Mouse (Mus musculus): ENCODE data around the gene Atp8b4.
"Not testable (repeated sequence)": the region's sequence is repeated elsewhere in the genome, so short reads cannot be mapped to it uniquely, and the experiment has no call there.

Gene Atp8b4

GRCm38 (mm10) chr2:126495832-126496695 is 4.4 kb downstream of the Atp8b4 start:
- no peak for DNase-seq

- DNase-seq: no peak
These were observed 5.2 kb downstream of the Atp8b4 start for GRCm38 (mm10) chr2:126495230-126495629.

GRCm38 (mm10) chr2:126493306-126493705 is 7.2 kb downstream of the Atp8b4 start:
- no peak for DNase-seq

GRCm38 (mm10) chr2:126492713-126493112 is 7.8 kb downstream of the Atp8b4 start:
- DNase-seq: no peak

GRCm38 (mm10) chr2:126491446-126491845 is 9.0 kb downstream of the Atp8b4 start:
- DNase-seq: no peak

- DNase-seq: no peak
These were observed 9.9 kb downstream of the Atp8b4 start for GRCm38 (mm10) chr2:126490573-126490972.

- no peak for DNase-seq
These were observed 15.0 kb downstream of the Atp8b4 start for GRCm38 (mm10) chr2:126485262-126486017.

- no peak for DNase-seq
These were observed 17.1 kb downstream of the Atp8b4 start for GRCm38 (mm10) chr2:126483337-126483736.

GRCm38 (mm10) chr2:126477556-126477955 is 22.9 kb downstream of the Atp8b4 start:
- DNase-seq: no peak

GRCm38 (mm10) chr2:126475681-126476410 is 24.6 kb downstream of the Atp8b4 start:
- DNase-seq: no peak

GRCm38 (mm10) chr2:126474019-126474418 is 26.5 kb downstream of the Atp8b4 start:
- no peak for DNase-seq

- no peak for DNase-seq
These were observed 27.6 kb downstream of the Atp8b4 start for GRCm38 (mm10) chr2:126472836-126473235.

GRCm38 (mm10) chr2:126467790-126468189 is 32.7 kb downstream of the Atp8b4 start:
- no peak for DNase-seq

GRCm38 (mm10) chr2:126466391-126467134 is 33.9 kb downstream of the Atp8b4 start:
- DNase-seq: no peak

GRCm38 (mm10) chr2:126458661-126459060 is 41.8 kb downstream of the Atp8b4 start:
- no peak for DNase-seq

GRCm38 (mm10) chr2:126457759-126458158 is 42.7 kb downstream of the Atp8b4 start:
- DNase-seq: not testable (repeated sequence)

GRCm38 (mm10) chr2:126450937-126451302 is 49.6 kb downstream of the Atp8b4 start:
- DNase-seq: no peak

GRCm38 (mm10) chr2:126450210-126450936 is 50.1 kb downstream of the Atp8b4 start:
- peak; percentile 43 for DNase-seq

- DNase-seq: no peak
These were observed 55.4 kb downstream of the Atp8b4 start for GRCm38 (mm10) chr2:126445039-126445438.

GRCm38 (mm10) chr2:126441586-126441985 is 58.9 kb downstream of the Atp8b4 start:
- no peak for DNase-seq

- no peak for DNase-seq
These were observed 65.8 kb downstream of the Atp8b4 start for GRCm38 (mm10) chr2:126434712-126435111.

GRCm38 (mm10) chr2:126434305-126434704 is 66.2 kb downstream of the Atp8b4 start:
- no peak for DNase-seq

Data from right cerebral cortex, postnatal 14 days (tissue).